Mouse (Mus musculus): ENCODE results near the gene Pfkfb4. TPM values are rescaled to one million over a fixed set of nuclear protein-coding genes. Genes with fewer than 3 reads are reported as not detected.
A peak's percentile ranks its signal among the peaks of the same experiment; 100 is the strongest.

The Pfkfb4 gene
- polyA plus RNA-seq, 1 experiment from 2014 or later, result 12.8 TPM

- no peak for ATAC-seq (ENCODE audit: low FRiP score)
- 85% methylated on average over 3 of the region's 3 CpGs for WGBS
- H3K4me3 ChIP-seq (ENCODE audit: low read depth, low read length), result no peak overlapping the region
- no peaks in the 10 kb centered on the region for H3K36me3 ChIP-seq (ENCODE audit: control insufficient read depth, insufficient read depth, low read length)
- no peak overlapping the region for H3K9ac ChIP-seq (ENCODE audit: low read depth, low read length)
- H3K9me3 ChIP-seq (ENCODE audit: control insufficient read depth, low read length), result no peaks in the 10 kb centered on the region
- no peak for DNase-seq (ENCODE audit: low spot score)
- H3K27me3 ChIP-seq (ENCODE audit: control insufficient read depth, insufficient read depth, low read length), result no peaks in the 10 kb centered on the region
- no peak overlapping the region for H3K27ac ChIP-seq (ENCODE audit: low read depth, low read length)
- no peak overlapping the region for H3K4me2 ChIP-seq (replicated peaks; ENCODE audit: low read depth, low read length)
- no peaks in the 10 kb centered on the region for H3K4me1 ChIP-seq (replicated peaks; ENCODE audit: control insufficient read depth, insufficient read depth, low read length)
These were observed 28.0 kb upstream of the Pfkfb4 start for GRCm38 (mm10) chr9:108963577-108963976.

GRCm38 (mm10) chr9:108964338-108964737 lies 27.2 kb upstream of the Pfkfb4 start:
- Histone ChIP-seq H3K9ac (ENCODE audit: low read depth, low read length) (no peak overlapping the region), H3K27me3 (ENCODE audit: control insufficient read depth, insufficient read depth, low read length) (no peaks in the 10 kb centered on the region), H3K4me1 (replicated peaks; ENCODE audit: control insufficient read depth, insufficient read depth, low read length) (no peaks in the 10 kb centered on the region), H3K4me2 (replicated peaks; ENCODE audit: low read depth, low read length) (no peak overlapping the region), H3K27ac (ENCODE audit: low read depth, low read length) (no peak overlapping the region), H3K9me3 (ENCODE audit: control insufficient read depth, low read length) (no peaks in the 10 kb centered on the region), H3K4me3 (ENCODE audit: low read depth, low read length) (no peak overlapping the region), H3K36me3 (ENCODE audit: control insufficient read depth, insufficient read depth, low read length) (no peaks in the 10 kb centered on the region)
- 87% methylated on average over 6 of the region's 6 CpGs for WGBS
- ATAC-seq (ENCODE audit: low FRiP score) (no peak), DNase-seq (ENCODE audit: low spot score) (no peak)

- H3K9ac ChIP-seq (ENCODE audit: low read depth, low read length), result no peak overlapping the region
- no peak overlapping the region for H3K4me2 ChIP-seq (replicated peaks; ENCODE audit: low read depth, low read length)
- H3K4me1 ChIP-seq (replicated peaks; ENCODE audit: control insufficient read depth, insufficient read depth, low read length), result no peaks in the 10 kb centered on the region
- H3K9me3 ChIP-seq (ENCODE audit: control insufficient read depth, low read length), result no peaks in the 10 kb centered on the region
- no peak overlapping the region for H3K4me3 ChIP-seq (ENCODE audit: low read depth, low read length)
- ATAC-seq (ENCODE audit: low FRiP score), result no peak
- H3K27me3 ChIP-seq (ENCODE audit: control insufficient read depth, insufficient read depth, low read length), result no peaks in the 10 kb centered on the region
- 90% methylated on average over 8 of the region's 8 CpGs for WGBS
- no peaks in the 10 kb centered on the region for H3K36me3 ChIP-seq (ENCODE audit: control insufficient read depth, insufficient read depth, low read length)
- no peak overlapping the region for H3K27ac ChIP-seq (ENCODE audit: low read depth, low read length)
- DNase-seq (ENCODE audit: low spot score), result no peak
These were observed 21.0 kb upstream of the Pfkfb4 start for GRCm38 (mm10) chr9:108970623-108971022.

GRCm38 (mm10) chr9:108976483-108976882 lies 15.1 kb upstream of the Pfkfb4 start:
- no peak overlapping the region for H3K4me2 ChIP-seq (replicated peaks; ENCODE audit: low read depth, low read length)
- H3K9me3 ChIP-seq (ENCODE audit: control insufficient read depth, low read length), result no peaks in the 10 kb centered on the region
- no peak overlapping the region for H3K9ac ChIP-seq (ENCODE audit: low read depth, low read length)
- ATAC-seq (ENCODE audit: low FRiP score) (no peak), DNase-seq (ENCODE audit: low spot score) (no peak)
- WGBS, result 87% methylated on average over 9 of the region's 9 CpGs
- no peaks in the 10 kb centered on the region for H3K27me3 ChIP-seq (ENCODE audit: control insufficient read depth, insufficient read depth, low read length)
- H3K36me3 ChIP-seq (ENCODE audit: control insufficient read depth, insufficient read depth, low read length), result no peaks in the 10 kb centered on the region
- H3K27ac ChIP-seq (ENCODE audit: low read depth, low read length), result no peak overlapping the region
- no peaks in the 10 kb centered on the region for H3K4me1 ChIP-seq (replicated peaks; ENCODE audit: control insufficient read depth, insufficient read depth, low read length)
- no peak overlapping the region for H3K4me3 ChIP-seq (ENCODE audit: low read depth, low read length)

GRCm38 (mm10) chr9:108977966-108978365 lies 13.6 kb upstream of the Pfkfb4 start:
- Histone ChIP-seq H3K9me3 (ENCODE audit: control insufficient read depth, low read length) (no peaks in the 10 kb centered on the region), H3K9ac (ENCODE audit: low read depth, low read length) (no peak overlapping the region), H3K4me1 (replicated peaks; ENCODE audit: control insufficient read depth, insufficient read depth, low read length) (no peaks in the 10 kb centered on the region), H3K4me2 (replicated peaks; ENCODE audit: low read depth, low read length) (no peak overlapping the region), H3K36me3 (ENCODE audit: control insufficient read depth, insufficient read depth, low read length) (no peaks in the 10 kb centered on the region), H3K4me3 (ENCODE audit: low read depth, low read length) (no peak overlapping the region), H3K27ac (ENCODE audit: low read depth, low read length) (no peak overlapping the region), H3K27me3 (ENCODE audit: control insufficient read depth, insufficient read depth, low read length) (no peaks in the 10 kb centered on the region)
- DNase-seq (ENCODE audit: low spot score), result no peak
- WGBS, result 84% methylated on average over 7 of the region's 7 CpGs
- ATAC-seq (ENCODE audit: low FRiP score), result no peak

- Histone ChIP-seq H3K4me3 (ENCODE audit: low read depth, low read length) (no peak overlapping the region), H3K4me1 (replicated peaks; ENCODE audit: control insufficient read depth, insufficient read depth, low read length) (no peaks in the 10 kb centered on the region), H3K4me2 (replicated peaks; ENCODE audit: low read depth, low read length) (no peak overlapping the region), H3K27ac (ENCODE audit: low read depth, low read length) (no peak overlapping the region), H3K9me3 (ENCODE audit: control insufficient read depth, low read length) (no peaks in the 10 kb centered on the region), H3K9ac (ENCODE audit: low read depth, low read length) (no peak overlapping the region), H3K27me3 (ENCODE audit: control insufficient read depth, insufficient read depth, low read length) (no peaks in the 10 kb centered on the region), H3K36me3 (ENCODE audit: control insufficient read depth, insufficient read depth, low read length) (no peaks in the 10 kb centered on the region)
- DNase-seq (ENCODE audit: low spot score) (no peak), ATAC-seq (ENCODE audit: low FRiP score) (no peak)
- 84% methylated on average over 8 of the region's 8 CpGs for WGBS
These were observed 9.1 kb upstream of the Pfkfb4 start for GRCm38 (mm10) chr9:108982498-108982897.

GRCm38 (mm10) chr9:108983209-108983608 lies 8.4 kb upstream of the Pfkfb4 start:
- DNase-seq (ENCODE audit: low spot score), result no peak
- Histone ChIP-seq H3K9ac (ENCODE audit: low read depth, low read length) (no peak overlapping the region), H3K9me3 (ENCODE audit: control insufficient read depth, low read length) (no peaks in the 10 kb centered on the region)

GRCm38 (mm10) chr9:108985710-108986109 lies 5.9 kb upstream of the Pfkfb4 start, which contains the start of gene Ucn2:
TSS of gene Ucn2 (plus strand) at chr9:108986010.
- H3K9ac ChIP-seq (ENCODE audit: low read depth, low read length), result no peak within 1 kb of the TSS
- 97% methylated on average over 4 of the region's 4 CpGs for WGBS
- no peak for DNase-seq (ENCODE audit: low spot score)
- H3K4me1 ChIP-seq (replicated peaks; ENCODE audit: control insufficient read depth, insufficient read depth, low read length), result no peaks in the 10 kb centered on the region
- no peak within 1 kb of the TSS for H3K4me3 ChIP-seq (ENCODE audit: low read depth, low read length)
- no peaks in the 10 kb centered on the region for H3K27me3 ChIP-seq (ENCODE audit: control insufficient read depth, insufficient read depth, low read length)
- ATAC-seq (ENCODE audit: low FRiP score), result no peak
- no peaks in the 10 kb centered on the region for H3K36me3 ChIP-seq (ENCODE audit: control insufficient read depth, insufficient read depth, low read length)
- H3K27ac ChIP-seq (ENCODE audit: low read depth, low read length), result no peak within 1 kb of the TSS
- H3K9me3 ChIP-seq (ENCODE audit: control insufficient read depth, low read length), result no peaks in the 10 kb centered on the region
- H3K4me2 ChIP-seq (replicated peaks; ENCODE audit: low read depth, low read length), result no peak within 1 kb of the TSS

More at GRCm38 (mm10) chr9:108983209-108983608, 8.4 kb upstream of the Pfkfb4 start:
- Histone ChIP-seq H3K4me1 (replicated peaks; ENCODE audit: control insufficient read depth, insufficient read depth, low read length) (no peaks in the 10 kb centered on the region), H3K27me3 (ENCODE audit: control insufficient read depth, insufficient read depth, low read length) (no peaks in the 10 kb centered on the region), H3K4me2 (replicated peaks; ENCODE audit: low read depth, low read length) (no peak overlapping the region), H3K36me3 (ENCODE audit: control insufficient read depth, insufficient read depth, low read length) (no peaks in the 10 kb centered on the region), H3K4me3 (ENCODE audit: low read depth, low read length) (no peak overlapping the region), H3K27ac (ENCODE audit: low read depth, low read length) (no peak overlapping the region)
- WGBS, result 85% methylated on average over 9 of the region's 9 CpGs
- ATAC-seq (ENCODE audit: low FRiP score), result no peak

- Histone ChIP-seq H3K4me3 (ENCODE audit: low read depth, low read length) (no peak overlapping the region), H3K4me2 (replicated peaks; ENCODE audit: low read depth, low read length) (0 out of 2 replicates have a peak overlapping the region, but pooled peaks have one; percentile 11), H3K9ac (ENCODE audit: low read depth, low read length) (no peak overlapping the region), H3K4me1 (replicated peaks; ENCODE audit: control insufficient read depth, insufficient read depth, low read length) (no peaks in the 10 kb centered on the region), H3K36me3 (ENCODE audit: control insufficient read depth, insufficient read depth, low read length) (no peaks in the 10 kb centered on the region), H3K27me3 (ENCODE audit: control insufficient read depth, insufficient read depth, low read length) (no peaks in the 10 kb centered on the region), H3K9me3 (ENCODE audit: control insufficient read depth, low read length) (no peaks in the 10 kb centered on the region), H3K27ac (ENCODE audit: low read depth, low read length) (no peak overlapping the region)
- no peak for DNase-seq (ENCODE audit: low spot score)
- 20% methylated on average over 11 of the region's 15 CpGs for WGBS
- no peak for ATAC-seq (ENCODE audit: low FRiP score)
These were observed 3.8 kb upstream of the Pfkfb4 start for GRCm38 (mm10) chr9:108987704-108988350.

All from hindbrain, embryonic 11.5 days (tissue).